Mouse (Mus musculus): Measurements from ENCODE around the gene Slc35e3. TPM values are rescaled to one million over a fixed set of nuclear protein-coding genes. Genes with fewer than 3 reads are reported as not detected.

The Slc35e3 gene
- polyA plus RNA-seq, 1 experiment from 2014 or later, result 22.2 TPM

- H3K27ac ChIP-seq, result no peak overlapping the region
- H3K27me3 ChIP-seq (ENCODE audit: insufficient read depth, poor library complexity, severe bottlenecking), result no peaks in the 10 kb centered on the region
- H3K36me3 ChIP-seq, result peaks cover 97% of the 10 kb centered on the region
- WGBS, result 94% methylated on average over 8 of the region's 8 CpGs
- no peaks in the 10 kb centered on the region for H3K9me3 ChIP-seq
- H3K4me3 ChIP-seq, result no peak overlapping the region
- no peak for DNase-seq (ENCODE audit: low spot score)
- H3K4me1 ChIP-seq (replicated peaks), result no peaks in the 10 kb centered on the region
Measured at GRCm38 (mm10) chr10:117696021-117696826, 49.9 kb downstream of the Slc35e3 start.

- Histone ChIP-seq H3K4me1 (replicated peaks) (no peaks in the 10 kb centered on the region), H3K27ac (no peak overlapping the region), H3K27me3 (ENCODE audit: insufficient read depth, poor library complexity, severe bottlenecking) (no peaks in the 10 kb centered on the region), H3K36me3 (peaks cover 97% of the 10 kb centered on the region), H3K4me3 (no peak overlapping the region), H3K9me3 (no peaks in the 10 kb centered on the region)
- WGBS, result 97% methylated on average over 4 of the region's 4 CpGs
- no peak for DNase-seq (ENCODE audit: low spot score)
Measured at GRCm38 (mm10) chr10:117695605-117696004, 50.6 kb downstream of the Slc35e3 start.

GRCm38 (mm10) chr10:117695027-117695426, 51.1 kb downstream of the Slc35e3 start:
- H3K36me3 ChIP-seq, result peaks cover 97% of the 10 kb centered on the region
- no peak overlapping the region for H3K4me3 ChIP-seq
- no peaks in the 10 kb centered on the region for H3K4me1 ChIP-seq (replicated peaks)
- H3K9me3 ChIP-seq, result no peaks in the 10 kb centered on the region
- no peaks in the 10 kb centered on the region for H3K27me3 ChIP-seq (ENCODE audit: insufficient read depth, poor library complexity, severe bottlenecking)
- 94% methylated on average over 4 of the region's 4 CpGs for WGBS
- no peak for DNase-seq (ENCODE audit: low spot score)
- no peak overlapping the region for H3K27ac ChIP-seq

GRCm38 (mm10) chr10:117694255-117694953, 51.8 kb downstream of the Slc35e3 start:
- no peak for DNase-seq (ENCODE audit: low spot score)
- no peak overlapping the region for H3K27ac ChIP-seq
- no peak overlapping the region for H3K4me3 ChIP-seq
- peaks cover 97% of the 10 kb centered on the region for H3K36me3 ChIP-seq
- whole genome bisulfite sequencing, result 96% methylated on average over 6 of the region's 6 CpGs
- H3K9me3 ChIP-seq, result no peaks in the 10 kb centered on the region
- no peaks in the 10 kb centered on the region for H3K4me1 ChIP-seq (replicated peaks)
- H3K27me3 ChIP-seq (ENCODE audit: insufficient read depth, poor library complexity, severe bottlenecking), result no peaks in the 10 kb centered on the region

- Histone ChIP-seq H3K27me3 (ENCODE audit: insufficient read depth, poor library complexity, severe bottlenecking) (no peaks in the 10 kb centered on the region), H3K4me3 (no peak overlapping the region), H3K36me3 (peaks cover 97% of the 10 kb centered on the region), H3K4me1 (replicated peaks) (no peaks in the 10 kb centered on the region), H3K9me3 (no peaks in the 10 kb centered on the region), H3K27ac (no peak overlapping the region)
- WGBS, result 94% methylated on average over 5 of the region's 5 CpGs
- no peak for DNase-seq (ENCODE audit: low spot score)
Measured at GRCm38 (mm10) chr10:117692953-117693352, 53.2 kb downstream of the Slc35e3 start.

GRCm38 (mm10) chr10:117692173-117692572, 54.0 kb downstream of the Slc35e3 start:
- Histone ChIP-seq H3K4me3 (no peak overlapping the region), H3K36me3 (peaks cover 97% of the 10 kb centered on the region), H3K4me1 (replicated peaks) (no peaks in the 10 kb centered on the region), H3K27ac (no peak overlapping the region), H3K27me3 (ENCODE audit: insufficient read depth, poor library complexity, severe bottlenecking) (no peaks in the 10 kb centered on the region), H3K9me3 (no peaks in the 10 kb centered on the region)
- DNase-seq (ENCODE audit: low spot score), result no peak

GRCm38 (mm10) chr10:117691389-117691968, 54.7 kb downstream of the Slc35e3 start:
- no peak overlapping the region for H3K4me3 ChIP-seq
- no peaks in the 10 kb centered on the region for H3K9me3 ChIP-seq
- no peak for DNase-seq (ENCODE audit: low spot score)
- no peaks in the 10 kb centered on the region for H3K27me3 ChIP-seq (ENCODE audit: insufficient read depth, poor library complexity, severe bottlenecking)
- H3K27ac ChIP-seq, result no peak overlapping the region
- H3K36me3 ChIP-seq, result peaks cover 90% of the 10 kb centered on the region
- 97% methylated on average over 10 of the region's 10 CpGs for WGBS
- no peaks in the 10 kb centered on the region for H3K4me1 ChIP-seq (replicated peaks)

- no peak for DNase-seq (ENCODE audit: low spot score)
- WGBS, result 96% methylated on average over 3 of the region's 3 CpGs
- Histone ChIP-seq H3K9me3 (no peaks in the 10 kb centered on the region), H3K36me3 (peaks cover 84% of the 10 kb centered on the region), H3K27ac (no peak overlapping the region), H3K27me3 (ENCODE audit: insufficient read depth, poor library complexity, severe bottlenecking) (no peaks in the 10 kb centered on the region), H3K4me1 (replicated peaks) (no peaks in the 10 kb centered on the region), H3K4me3 (no peak overlapping the region)
Measured at GRCm38 (mm10) chr10:117690770-117691296, 55.3 kb downstream of the Slc35e3 start.

- Histone ChIP-seq H3K27me3 (ENCODE audit: insufficient read depth, poor library complexity, severe bottlenecking) (no peaks in the 10 kb centered on the region), H3K9me3 (no peaks in the 10 kb centered on the region), H3K4me1 (replicated peaks) (no peaks in the 10 kb centered on the region), H3K27ac (no peak overlapping the region), H3K36me3 (peaks cover 76% of the 10 kb centered on the region), H3K4me3 (no peak overlapping the region)
- no peak for DNase-seq (ENCODE audit: low spot score)
- WGBS, result 87% methylated on average over 2 of the region's 2 CpGs
Measured at GRCm38 (mm10) chr10:117690101-117690352, 56.1 kb downstream of the Slc35e3 start.

- peaks cover 70% of the 10 kb centered on the region for H3K36me3 ChIP-seq
- DNase-seq (ENCODE audit: low spot score), result no peak
- H3K27ac ChIP-seq, result no peak overlapping the region
- H3K4me3 ChIP-seq, result no peak overlapping the region
- no peaks in the 10 kb centered on the region for H3K9me3 ChIP-seq
- WGBS, result 95% methylated on average over 11 of the region's 11 CpGs
- no peaks in the 10 kb centered on the region for H3K27me3 ChIP-seq (ENCODE audit: insufficient read depth, poor library complexity, severe bottlenecking)
- H3K4me1 ChIP-seq (replicated peaks), result no peaks in the 10 kb centered on the region
Measured at GRCm38 (mm10) chr10:117689297-117690100, 56.7 kb downstream of the Slc35e3 start.

- H3K9me3 ChIP-seq, result no peaks in the 10 kb centered on the region
- H3K27me3 ChIP-seq (ENCODE audit: insufficient read depth, poor library complexity, severe bottlenecking), result no peaks in the 10 kb centered on the region
- 88% methylated on average over 13 of the region's 13 CpGs for WGBS
- H3K4me1 ChIP-seq (replicated peaks), result no peaks in the 10 kb centered on the region
- no peak overlapping the region for H3K4me3 ChIP-seq
- no peak overlapping the region for H3K27ac ChIP-seq
- H3K36me3 ChIP-seq, result peaks cover 67% of the 10 kb centered on the region
- DNase-seq (ENCODE audit: low spot score), result peak; percentile 39
Measured at GRCm38 (mm10) chr10:117688204-117689151, 57.7 kb downstream of the Slc35e3 start.

GRCm38 (mm10) chr10:117687577-117687976, 58.6 kb downstream of the Slc35e3 start:
- Histone ChIP-seq H3K27me3 (ENCODE audit: insufficient read depth, poor library complexity, severe bottlenecking) (no peaks in the 10 kb centered on the region), H3K36me3 (peaks cover 60% of the 10 kb centered on the region), H3K4me1 (replicated peaks) (no peaks in the 10 kb centered on the region), H3K27ac (no peak overlapping the region), H3K4me3 (no peak overlapping the region), H3K9me3 (no peaks in the 10 kb centered on the region)
- WGBS, result 89% methylated on average over 7 of the region's 7 CpGs
- no peak for DNase-seq (ENCODE audit: low spot score)
